Mouse (Mus musculus): Measurements from ENCODE around the gene Doc2g. TPM values are rescaled to one million over a fixed set of nuclear protein-coding genes. Genes with fewer than 3 reads are reported as not detected.

The Doc2g gene
- polyA plus RNA-seq, 1 experiment from 2014 or later: 9.0 TPM

GRCm38 (mm10) chr19:4004331-4004730 lies 1.2 kb downstream of the Doc2g start:
- no peak overlapping the region for H3K4me3 ChIP-seq
- H3K9me3 ChIP-seq: no peaks in the 10 kb centered on the region
- ATAC-seq (replicated peaks): no peak
- peaks cover 15% of the 10 kb centered on the region for H3K4me1 ChIP-seq
- WGBS: 89% methylated on average over 15 of the region's 15 CpGs
- no peak overlapping the region for H3K9ac ChIP-seq (replicated peaks)
- H3K27ac ChIP-seq (replicated peaks): no peak overlapping the region
- no peak overlapping the region for H3K4me2 ChIP-seq (replicated peaks)
- H3K27me3 ChIP-seq: no peaks in the 10 kb centered on the region
- peaks cover 31% of the 10 kb centered on the region for H3K36me3 ChIP-seq

- H3K27ac ChIP-seq (replicated peaks): no peak overlapping the region
- H3K27me3 ChIP-seq: no peaks in the 10 kb centered on the region
- peaks cover 39% of the 10 kb centered on the region for H3K36me3 ChIP-seq
- 84% methylated on average over 9 of the region's 9 CpGs for WGBS
- peaks cover 8% of the 10 kb centered on the region for H3K4me1 ChIP-seq
- no peak for ATAC-seq (replicated peaks)
- H3K4me3 ChIP-seq: no peak overlapping the region
- no peaks in the 10 kb centered on the region for H3K9me3 ChIP-seq
- H3K4me2 ChIP-seq (replicated peaks): no peak overlapping the region
- no peak overlapping the region for H3K9ac ChIP-seq (replicated peaks)
Observed at GRCm38 (mm10) chr19:4005091-4005490, 2.0 kb downstream of the Doc2g start.

- H3K9me3 ChIP-seq: no peaks in the 10 kb centered on the region
- no peak overlapping the region for H3K4me2 ChIP-seq (replicated peaks)
- H3K4me3 ChIP-seq: no peak overlapping the region
- H3K4me1 ChIP-seq: peaks cover 9% of the 10 kb centered on the region
- H3K36me3 ChIP-seq: peaks cover 42% of the 10 kb centered on the region
- ATAC-seq (replicated peaks): no peak
- H3K27ac ChIP-seq (replicated peaks): no peak overlapping the region
- 97% methylated on average over 8 of the region's 8 CpGs for WGBS
- no peak overlapping the region for H3K9ac ChIP-seq (replicated peaks)
- H3K27me3 ChIP-seq: no peaks in the 10 kb centered on the region
Observed at GRCm38 (mm10) chr19:4005971-4006370, 2.9 kb downstream of the Doc2g start.

- H3K36me3 ChIP-seq: peaks cover 38% of the 10 kb centered on the region
- no peak overlapping the region for H3K9ac ChIP-seq (replicated peaks)
- no peak for ATAC-seq (replicated peaks)
- H3K4me2 ChIP-seq (replicated peaks): no peak overlapping the region
- H3K27me3 ChIP-seq: no peaks in the 10 kb centered on the region
- no peaks in the 10 kb centered on the region for H3K9me3 ChIP-seq
- H3K27ac ChIP-seq (replicated peaks): no peak overlapping the region
- peaks cover 17% of the 10 kb centered on the region for H3K4me1 ChIP-seq
- no peak overlapping the region for H3K4me3 ChIP-seq
- 91% methylated on average over 5 of the region's 5 CpGs for WGBS
Observed at GRCm38 (mm10) chr19:4011086-4011485, 8.0 kb downstream of the Doc2g start.

GRCm38 (mm10) chr19:4012432-4013022 lies 9.4 kb downstream of the Doc2g start, which contains the start of gene Ndufv1:
TSS of gene Ndufv1 (minus strand) at chr19:4012806.
- under 1% methylated on average over 45 of the region's 45 CpGs for WGBS
- Histone ChIP-seq H3K9ac (replicated peaks) (peak within 1 kb of the TSS; percentile 79), H3K9me3 (no peaks in the 10 kb centered on the region), H3K4me1 (peaks cover 17% of the 10 kb centered on the region), H3K4me2 (replicated peaks) (peak within 1 kb of the TSS; percentile 57), H3K4me3 (peak within 1 kb of the TSS; percentile 89), H3K36me3 (peaks cover 24% of the 10 kb centered on the region), H3K27ac (replicated peaks) (peak within 1 kb of the TSS; percentile 73), H3K27me3 (no peaks in the 10 kb centered on the region)
- ATAC-seq (replicated peaks): peak; percentile 100

- peak; percentile 53; the same call in 1 of the 2 replicates for ATAC-seq (replicated peaks)
- peak overlapping the region; percentile 37 for H3K4me2 ChIP-seq (replicated peaks)
- peak overlapping the region; percentile 89 for H3K4me3 ChIP-seq
- H3K9me3 ChIP-seq: no peaks in the 10 kb centered on the region
- no peaks in the 10 kb centered on the region for H3K27me3 ChIP-seq
- peaks cover 17% of the 10 kb centered on the region for H3K4me1 ChIP-seq
- H3K27ac ChIP-seq (replicated peaks): no peak overlapping the region
- 23% methylated on average over 9 of the region's 9 CpGs for WGBS
- no peak overlapping the region for H3K9ac ChIP-seq (replicated peaks)
- peaks cover 18% of the 10 kb centered on the region for H3K36me3 ChIP-seq
Observed at GRCm38 (mm10) chr19:4013066-4013465, 10.0 kb downstream of the Doc2g start.

GRCm38 (mm10) chr19:4014802-4015201 lies 11.7 kb downstream of the Doc2g start:
- H3K4me3 ChIP-seq: no peak overlapping the region
- ATAC-seq (replicated peaks): no peak
- no peaks in the 10 kb centered on the region for H3K27me3 ChIP-seq
- peaks cover 17% of the 10 kb centered on the region for H3K4me1 ChIP-seq
- H3K4me2 ChIP-seq (replicated peaks): no peak overlapping the region
- H3K9me3 ChIP-seq: no peaks in the 10 kb centered on the region
- H3K36me3 ChIP-seq: peaks cover 6% of the 10 kb centered on the region
- no peak overlapping the region for H3K9ac ChIP-seq (replicated peaks)
- no peak overlapping the region for H3K27ac ChIP-seq (replicated peaks)

GRCm38 (mm10) chr19:4015635-4016034 lies 12.5 kb downstream of the Doc2g start:
- H3K4me3 ChIP-seq: no peak overlapping the region
- H3K36me3 ChIP-seq: no peaks in the 10 kb centered on the region
- H3K9ac ChIP-seq (replicated peaks): no peak overlapping the region
- 67% methylated on average over 5 of the region's 5 CpGs for WGBS
- no peak for ATAC-seq (replicated peaks)
- H3K4me2 ChIP-seq (replicated peaks): no peak overlapping the region
- no peaks in the 10 kb centered on the region for H3K9me3 ChIP-seq
- no peak overlapping the region for H3K27ac ChIP-seq (replicated peaks)
- H3K27me3 ChIP-seq: no peaks in the 10 kb centered on the region
- H3K4me1 ChIP-seq: peaks cover 17% of the 10 kb centered on the region

- Histone ChIP-seq H3K36me3 (no peaks in the 10 kb centered on the region), H3K27me3 (no peaks in the 10 kb centered on the region), H3K4me2 (replicated peaks) (no peak overlapping the region), H3K27ac (replicated peaks) (no peak overlapping the region), H3K9me3 (no peaks in the 10 kb centered on the region), H3K9ac (replicated peaks) (no peak overlapping the region), H3K4me3 (no peak overlapping the region), H3K4me1 (0 out of 2 replicates have a peak, but pooled peaks cover under 1% of the 10 kb centered on the region)
- no peak for ATAC-seq (replicated peaks)
- 61% methylated on average over 10 of the region's 10 CpGs for WGBS
Observed at GRCm38 (mm10) chr19:4017921-4018587, 14.9 kb downstream of the Doc2g start.

- peak; percentile 55 for ATAC-seq (replicated peaks)
- Histone ChIP-seq H3K4me2 (replicated peaks) (no peak overlapping the region), H3K9ac (replicated peaks) (no peak overlapping the region), H3K27me3 (no peaks in the 10 kb centered on the region), H3K9me3 (no peaks in the 10 kb centered on the region), H3K4me3 (no peak overlapping the region), H3K36me3 (no peaks in the 10 kb centered on the region), H3K4me1 (no peaks in the 10 kb centered on the region), H3K27ac (replicated peaks) (no peak overlapping the region)
- 26% methylated on average over 18 of the region's 18 CpGs for WGBS
Observed at GRCm38 (mm10) chr19:4018743-4019583, 15.8 kb downstream of the Doc2g start.

- no peak for ATAC-seq (replicated peaks)
- Histone ChIP-seq H3K36me3 (no peaks in the 10 kb centered on the region), H3K9ac (replicated peaks) (no peak overlapping the region), H3K4me2 (replicated peaks) (no peak overlapping the region), H3K4me1 (no peaks in the 10 kb centered on the region), H3K4me3 (no peak overlapping the region), H3K27me3 (no peaks in the 10 kb centered on the region), H3K9me3 (no peaks in the 10 kb centered on the region), H3K27ac (replicated peaks) (no peak overlapping the region)
- WGBS: 78% methylated on average over 7 of the region's 7 CpGs
Observed at GRCm38 (mm10) chr19:4023185-4023584, 20.1 kb downstream of the Doc2g start.

GRCm38 (mm10) chr19:4027576-4027975 lies 24.5 kb downstream of the Doc2g start:
- Histone ChIP-seq H3K9ac (replicated peaks) (no peak overlapping the region), H3K9me3 (no peaks in the 10 kb centered on the region), H3K4me3 (no peak overlapping the region), H3K36me3 (no peaks in the 10 kb centered on the region), H3K4me1 (no peaks in the 10 kb centered on the region), H3K4me2 (replicated peaks) (no peak overlapping the region), H3K27ac (replicated peaks) (no peak overlapping the region), H3K27me3 (no peaks in the 10 kb centered on the region)
- ATAC-seq (replicated peaks): no peak
